Mouse (Mus musculus) liver, embryonic 14 days (tissue): Measurements from ENCODE around the gene Gm20716. TPM values are rescaled to one million over a fixed set of nuclear protein-coding genes. Genes with fewer than 3 reads are reported as not detected.

Source experiments
- polyA plus RNA-seq: library from polyadenylated mRNA; depleted of rRNA; stranded (reverse); fragments of >200 nt; gene quantifications from 2 replicates; pipeline ENCODE4 v1.2.3, GENCODE M21; 2012; rRNA removed

Gene Gm20716
- 9.5 and 11.4 TPM in 2 replicates for polyA plus RNA-seq

GRCm38 (mm10) chr2:168230026-168230728 is at the start of gene Gm20716, which contains the start of the genes Dpm1 and Mocs3:
Gene Gm20716, minus strand, starts transcription at chr2:168230364.
Gene Dpm1, minus strand, starts transcription at chr2:168230591.
Gene Mocs3, plus strand, starts transcription at chr2:168230622.

DNA sequence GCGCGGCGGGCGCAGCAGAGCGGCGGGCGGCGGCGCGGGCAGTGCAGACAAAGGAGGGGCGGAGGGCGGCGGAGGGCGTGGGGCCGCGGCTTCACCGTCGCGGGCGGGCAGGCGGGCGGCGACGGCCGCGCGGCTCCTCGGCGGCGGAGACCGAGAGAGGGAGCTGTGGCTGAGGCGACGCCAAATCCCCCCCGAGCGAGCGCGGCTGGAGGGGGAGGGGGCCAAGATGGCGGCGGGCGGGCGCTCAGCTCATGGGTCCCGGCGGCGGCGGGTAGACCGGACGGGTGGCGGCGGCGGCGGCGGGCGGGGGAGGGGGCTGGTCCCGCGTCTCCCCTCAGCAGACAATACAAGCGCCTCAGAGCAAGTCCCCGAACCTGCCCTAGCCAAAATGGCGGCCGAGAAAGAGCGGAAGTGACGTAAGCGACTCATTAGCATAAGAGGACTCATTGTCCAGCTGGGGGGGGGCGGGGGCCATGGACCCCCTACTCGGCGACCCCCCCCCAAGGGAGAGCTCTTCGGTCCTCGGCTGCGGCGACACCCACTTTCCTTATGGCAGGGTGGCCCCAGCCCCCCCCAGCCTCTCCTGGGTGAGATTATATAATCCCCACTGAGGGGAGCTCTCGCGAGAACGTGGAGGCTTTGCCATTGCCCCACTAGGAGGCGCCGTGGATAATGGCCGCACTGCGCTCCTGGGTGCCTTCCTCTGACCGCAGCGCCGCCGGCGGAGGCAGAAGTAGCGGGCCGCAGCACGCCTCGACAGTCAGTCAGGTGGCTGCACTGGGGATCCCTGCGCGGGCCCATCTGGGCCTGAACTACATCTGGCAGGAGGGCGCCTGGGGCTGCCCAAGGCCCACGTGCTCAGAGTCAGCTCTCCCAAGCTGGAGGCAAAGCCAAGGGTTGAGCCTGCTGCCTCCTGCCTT is 23.2 kb downstream of the Gm20716 start, which contains the start of gene Adnp:
Adnp (minus strand) TSS at position 388 of the 920 bp plus-strand sequence.

Other genes with a start within 250 kb of the Gm20716 start
- 2.5 and 2.6 TPM in 2 replicates for gene Ripor3, start 219.7 kb downstream of the Gm20716 start, polyA plus RNA-seq
- 2.1 and 2.2 TPM in 2 replicates for gene Pard6b, start 149.4 kb downstream of the Gm20716 start, polyA plus RNA-seq
- gene Adnp, start 23.3 kb downstream of the Gm20716 start, polyA plus RNA-seq, result 6.2 and 7.2 TPM in 2 replicates
- 4.7 and 4.9 TPM in 2 replicates for gene Dpm1, start 227 bp upstream of the Gm20716 start, polyA plus RNA-seq
- gene Mocs3, start 258 bp upstream of the Gm20716 start, polyA plus RNA-seq, result 3.3 and 4.1 TPM in 2 replicates
- 0.05 and 0.08 TPM in 2 replicates for gene Kcng1, start 51.4 kb upstream of the Gm20716 start, polyA plus RNA-seq